Mouse (Mus musculus): ENCODE measurements around the gene Efr3b. TPM values are rescaled to one million over a fixed set of nuclear protein-coding genes. Genes with fewer than 3 reads are reported as not detected.

Gene Efr3b
- polyA plus RNA-seq, 1 experiment from 2014 or later = 1.1 TPM

- TF ChIP-seq EP300 (IDR thresholded peaks at IDR 0.05) = no peak
- TF ChIP-seq CTCF (IDR thresholded peaks at IDR 0.05) = no peak
- H3K27ac ChIP-seq (ENCODE audit: low read length) = no peak overlapping the region
- no peak for DNase-seq (ENCODE audit: low spot score)
- no peak overlapping the region for H3K4me3 ChIP-seq (ENCODE audit: low read depth, low read length)
- H3K9ac ChIP-seq (replicated peaks; ENCODE audit: low read depth) = no peak overlapping the region
- no peak for ATAC-seq
- H3K4me2 ChIP-seq (replicated peaks; ENCODE audit: low read depth, low read length) = no peak overlapping the region
- no peaks in the 10 kb centered on the region for H3K36me3 ChIP-seq (ENCODE audit: insufficient read depth, low read length)
- H3K9me3 ChIP-seq (ENCODE audit: low read length) = no peaks in the 10 kb centered on the region
- H3K4me1 ChIP-seq (ENCODE audit: insufficient read depth, low read depth, low read length) = no peaks in the 10 kb centered on the region
- WGBS = 51% methylated on average over 3 of the region's 3 CpGs
- no peaks in the 10 kb centered on the region for H3K27me3 ChIP-seq (replicated peaks; ENCODE audit: insufficient read depth, low read length)
Measured at GRCm38 (mm10) chr12:3918577-3918976, 120.1 kb downstream of the Efr3b start.

GRCm38 (mm10) chr12:3917668-3918341 lies 120.9 kb downstream of the Efr3b start:
- Histone ChIP-seq H3K9ac (replicated peaks; ENCODE audit: low read depth) (no peak overlapping the region), H3K27me3 (replicated peaks; ENCODE audit: insufficient read depth, low read length) (no peaks in the 10 kb centered on the region), H3K9me3 (ENCODE audit: low read length) (no peaks in the 10 kb centered on the region), H3K4me2 (replicated peaks; ENCODE audit: low read depth, low read length) (no peak overlapping the region), H3K27ac (ENCODE audit: low read length) (no peak overlapping the region), H3K4me3 (ENCODE audit: low read depth, low read length) (no peak overlapping the region), H3K36me3 (ENCODE audit: insufficient read depth, low read length) (no peaks in the 10 kb centered on the region), H3K4me1 (ENCODE audit: insufficient read depth, low read depth, low read length) (no peaks in the 10 kb centered on the region)
- whole genome bisulfite sequencing = 25% methylated on average over 14 of the region's 14 CpGs
- no peak for DNase-seq (ENCODE audit: low spot score)
- ATAC-seq = 0 out of 2 replicates have a peak, but pooled peaks have one; percentile 23
- TF ChIP-seq EP300 (IDR thresholded peaks at IDR 0.05) (no peak), CTCF (IDR thresholded peaks at IDR 0.05) (no peak)

GRCm38 (mm10) chr12:3915852-3916251 lies 122.9 kb downstream of the Efr3b start:
- no peaks in the 10 kb centered on the region for H3K36me3 ChIP-seq (ENCODE audit: insufficient read depth, low read length)
- H3K4me1 ChIP-seq (ENCODE audit: insufficient read depth, low read depth, low read length) = no peaks in the 10 kb centered on the region
- 83% methylated on average over 3 of the region's 3 CpGs for WGBS
- no peak for TF ChIP-seq CTCF (IDR thresholded peaks at IDR 0.05)
- no peak for TF ChIP-seq EP300 (IDR thresholded peaks at IDR 0.05)
- no peak overlapping the region for H3K4me3 ChIP-seq (ENCODE audit: low read depth, low read length)
- H3K9ac ChIP-seq (replicated peaks; ENCODE audit: low read depth) = no peak overlapping the region
- no peak overlapping the region for H3K27ac ChIP-seq (ENCODE audit: low read length)
- ATAC-seq (no peak), DNase-seq (ENCODE audit: low spot score) (no peak)
- no peak overlapping the region for H3K4me2 ChIP-seq (replicated peaks; ENCODE audit: low read depth, low read length)
- no peaks in the 10 kb centered on the region for H3K27me3 ChIP-seq (replicated peaks; ENCODE audit: insufficient read depth, low read length)
- no peaks in the 10 kb centered on the region for H3K9me3 ChIP-seq (ENCODE audit: low read length)

Other genes with a start within 250 kb of the Efr3b start
- 60.3 and 74.8 TPM in 2 replicates for gene Dnmt3a, start 232.9 kb downstream of the Efr3b start, polyA plus RNA-seq (2015; fragmentation: Nextera tagmentation; extraction: Ambion mirVana)
- gene Pomc, start 84.0 kb downstream of the Efr3b start, polyA plus RNA-seq (2015; fragmentation: Nextera tagmentation; extraction: Ambion mirVana) = 1.1 TPM in 2 replicates
- 2.2 TPM in 2 replicates for gene Dnajc27, start 43.7 kb upstream of the Efr3b start, polyA plus RNA-seq (2015; fragmentation: Nextera tagmentation; extraction: Ambion mirVana)
- 4.9 and 5.3 TPM in 2 replicates for gene Adcy3, start 94.2 kb upstream of the Efr3b start, polyA plus RNA-seq (2015; fragmentation: Nextera tagmentation; extraction: Ambion mirVana)
- 4.7 and 6.2 TPM in 2 replicates for gene Ptrhd1, start 195.1 kb upstream of the Efr3b start, polyA plus RNA-seq (2015; fragmentation: Nextera tagmentation; extraction: Ambion mirVana)
- gene Cenpo, start 195.4 kb upstream of the Efr3b start, polyA plus RNA-seq (2015; fragmentation: Nextera tagmentation; extraction: Ambion mirVana) = 4.8 and 5.3 TPM in 2 replicates